ENCODE assay signal across 13 mouse cellular contexts in the genomic region with DNA sequence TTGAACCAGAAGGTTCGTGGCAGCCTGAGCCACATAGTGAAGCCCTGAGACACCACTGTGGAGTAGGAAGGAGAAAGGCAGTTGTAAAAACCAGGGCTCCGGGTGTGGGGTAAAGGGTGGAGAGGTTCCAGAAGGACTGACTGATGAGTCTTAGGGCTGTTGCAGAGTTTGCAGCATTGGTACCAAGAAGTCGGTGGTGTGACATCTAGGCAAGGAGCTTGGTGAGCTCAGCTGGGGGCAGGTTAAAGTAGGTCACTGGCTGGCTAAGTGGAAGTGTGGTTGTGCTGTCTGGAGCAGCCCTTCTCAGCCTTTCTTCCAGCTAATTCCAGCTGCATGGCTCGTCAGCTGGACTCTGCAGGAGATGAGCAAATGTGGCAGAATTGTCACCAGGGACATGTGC. TPM values are rescaled to one million over a fixed set of nuclear protein-coding genes. Genes with fewer than 3 reads are reported as not detected.
DNase-seq lines count a peak whose midpoint lies in the region; ATAC-seq and TF ChIP-seq lines count a peak whose summit lies in the region.
"Had no signal": no experiment of that assay in that cellular context is flagged by ENCODE, and none has a peak within 500 bp of the region (broad histone marks: within the 10 kb centered on the region; RNA-seq: fewer than 3 reads in every experiment).

No protein-coding gene starts in this region.

- H3K27ac ChIP-seq in kidney, postnatal 0 days: no peak overlapping the region
- H3K27ac ChIP-seq in kidney, embryonic 14.5 days (ENCODE audit: low read depth, low read length): no peak overlapping the region
- H3K27ac ChIP-seq in embryonic fibroblast, embryonic 13.5 days (ENCODE audit: insufficient read depth, low read length): peak overlapping the region; percentile 90
- H3K27ac ChIP-seq in stomach, embryonic 15.5 days: no peak overlapping the region
- no peak overlapping the region for H3K27ac ChIP-seq in neural tube, embryonic 15.5 days (replicated peaks)
- no peak overlapping the region for H3K27ac ChIP-seq in forebrain, embryonic 10.5 days

- ATAC-seq in kidney, postnatal 0 days (replicated peaks; ENCODE audit: low FRiP score, low read depth): no peak
- no peak for ATAC-seq in kidney, embryonic 14.5 days (ENCODE audit: low FRiP score, low TSS enrichment)
- no peak for ATAC-seq in stomach, embryonic 15.5 days (ENCODE audit: insufficient read depth, low FRiP score, low read depth)
- ATAC-seq in neural tube, embryonic 15.5 days (ENCODE audit: low FRiP score): no peak

- H3K36me3 ChIP-seq in kidney, postnatal 0 days (ENCODE audit: insufficient read depth, low read length): peaks cover 5% of the 10 kb centered on the region
- peaks cover 8% of the 10 kb centered on the region for H3K36me3 ChIP-seq in kidney, embryonic 14.5 days (ENCODE audit: control insufficient read depth, insufficient read depth, low read length)
- H3K36me3 ChIP-seq in stomach, embryonic 15.5 days: peaks cover 8% of the 10 kb centered on the region
- no peaks in the 10 kb centered on the region for H3K36me3 ChIP-seq in neural tube, embryonic 15.5 days
- H3K36me3 ChIP-seq in forebrain, embryonic 10.5 days (replicated peaks): peaks cover 9% of the 10 kb centered on the region
- H3K36me3 ChIP-seq: G1E had no signal

- no peaks in the 10 kb centered on the region for H3K9me3 ChIP-seq in kidney, postnatal 0 days (replicated peaks; ENCODE audit: low read length)
- H3K9me3 ChIP-seq in kidney, embryonic 14.5 days (ENCODE audit: control insufficient read depth, low read length): no peaks in the 10 kb centered on the region
- no peaks in the 10 kb centered on the region for H3K9me3 ChIP-seq in stomach, embryonic 15.5 days
- no peaks in the 10 kb centered on the region for H3K9me3 ChIP-seq in neural tube, embryonic 15.5 days (replicated peaks)
- H3K9me3 ChIP-seq in forebrain, embryonic 10.5 days: no peaks in the 10 kb centered on the region

- 48% methylated on average over 4 of the region's 4 CpGs for WGBS in kidney, postnatal 0 days
- WGBS in kidney, embryonic 14.5 days: 57% methylated on average over 4 of the region's 4 CpGs
- WGBS in stomach, embryonic 15.5 days: 59% methylated on average over 4 of the region's 4 CpGs
- 52% methylated on average over 4 of the region's 4 CpGs for WGBS in neural tube, embryonic 15.5 days
- 57% methylated on average over 4 of the region's 4 CpGs for WGBS in forebrain, embryonic 10.5 days

- H3K27me3 ChIP-seq in kidney, postnatal 0 days (ENCODE audit: insufficient read depth, low read length): no peaks in the 10 kb centered on the region
- no peaks in the 10 kb centered on the region for H3K27me3 ChIP-seq in kidney, embryonic 14.5 days (ENCODE audit: control insufficient read depth, insufficient read depth, low read length)
- no peaks in the 10 kb centered on the region for H3K27me3 ChIP-seq in stomach, embryonic 15.5 days (replicated peaks)
- H3K27me3 ChIP-seq in neural tube, embryonic 15.5 days (replicated peaks): 0 out of 2 replicates have a peak, but pooled peaks cover 6% of the 10 kb centered on the region
- H3K27me3 ChIP-seq in forebrain, embryonic 10.5 days (ENCODE audit: poor library complexity, severe bottlenecking): peaks cover 58% of the 10 kb centered on the region

- TF ChIP-seq POLR2A in embryonic fibroblast, embryonic 13.5 days (IDR thresholded peaks at IDR 0.05; ENCODE audit: low read depth, low read length): no peak

- no peak overlapping the region for H3K4me3 ChIP-seq in kidney, postnatal 0 days (replicated peaks; ENCODE audit: low read depth, low read length)
- no peak overlapping the region for H3K4me3 ChIP-seq in kidney, embryonic 14.5 days (ENCODE audit: low read length)
- 0 out of 2 replicates have a peak overlapping the region, but pooled peaks have one; percentile 1 for H3K4me3 ChIP-seq in embryonic fibroblast, embryonic 13.5 days (ENCODE audit: insufficient read depth, low read length)
- H3K4me3 ChIP-seq in stomach, embryonic 15.5 days (replicated peaks): no peak overlapping the region
- H3K4me3 ChIP-seq in neural tube, embryonic 15.5 days (replicated peaks): no peak overlapping the region
- H3K4me3 ChIP-seq in forebrain, embryonic 10.5 days: no peak overlapping the region

- TF ChIP-seq CTCF in kidney, postnatal 0 days (IDR thresholded peaks at IDR 0.05; ENCODE audit: low read depth): no peak
- TF ChIP-seq CTCF in embryonic fibroblast, embryonic 13.5 days (IDR thresholded peaks at IDR 0.05; ENCODE audit: borderline replicate concordance, insufficient read depth, low read length): no peak

- DNase-seq in adrenal gland, adult (ENCODE audit: inconsistent age in 2 of 2, low spot score in 1 of 2): peak; percentile 37 to 76
- DNase-seq in adrenal gland, postnatal 10 days: no peak
- DNase-seq in kidney, postnatal 0 days (ENCODE audit: low spot score): no peak
- DNase-seq in forebrain, embryonic 10.5 days (ENCODE audit: extremely low spot score, low spot score): no peak
- DNase-seq: adrenal gland, adult 8-10 months; cerebellum, postnatal 10 days; kidney, postnatal 4 days; left cerebral cortex, postnatal 4 days had no signal

- no peak overlapping the region for H3K9ac ChIP-seq in kidney, postnatal 0 days (ENCODE audit: low read depth, low read length)
- H3K9ac ChIP-seq in kidney, embryonic 14.5 days (ENCODE audit: low read depth, low read length): no peak overlapping the region
- H3K9ac ChIP-seq in stomach, embryonic 15.5 days: no peak overlapping the region
- H3K9ac ChIP-seq in neural tube, embryonic 15.5 days (replicated peaks): no peak overlapping the region

- H3K4me2 ChIP-seq in kidney, postnatal 0 days (ENCODE audit: low read length): peak overlapping the region; percentile 4; the same call in 1 of the 2 replicates
- H3K4me2 ChIP-seq in kidney, embryonic 14.5 days (replicated peaks; ENCODE audit: low read depth, low read length): no peak overlapping the region; the same call in 1 of the 2 replicates
- H3K4me2 ChIP-seq in stomach, embryonic 15.5 days: peak overlapping the region; percentile 77; the same call in 1 of the 2 replicates
- H3K4me2 ChIP-seq in neural tube, embryonic 15.5 days: no peak overlapping the region

- H3K4me1 ChIP-seq in kidney, postnatal 0 days (replicated peaks; ENCODE audit: insufficient read depth, low read length): peaks cover 48% of the 10 kb centered on the region
- peaks cover 63% of the 10 kb centered on the region for H3K4me1 ChIP-seq in kidney, embryonic 14.5 days (ENCODE audit: control insufficient read depth, insufficient read depth, low read length)
- peaks cover 29% of the 10 kb centered on the region for H3K4me1 ChIP-seq in embryonic fibroblast, embryonic 13.5 days (ENCODE audit: control insufficient read depth, insufficient read depth, low read length)
- H3K4me1 ChIP-seq in stomach, embryonic 15.5 days: peaks cover 66% of the 10 kb centered on the region
- peaks cover 47% of the 10 kb centered on the region for H3K4me1 ChIP-seq in neural tube, embryonic 15.5 days
- peaks cover 78% of the 10 kb centered on the region for H3K4me1 ChIP-seq in forebrain, embryonic 10.5 days

RNA-seq across cellular contexts. Expression of a gene that starts 3.6 kb away (rescaled TPM):
- 100 to 1,000 TPM; 168 to 190 TPM for total RNA-seq in adrenal gland, postnatal 10 days (2021)
- polyA plus RNA-seq in kidney, postnatal 0 days (2015; fragmentation: Nextera tagmentation; extraction: Ambion mirVana): 77.9 and 80.4 TPM in 2 replicates
- 67.1 and 69.3 TPM in 2 replicates for polyA plus RNA-seq in kidney, embryonic 14.5 days (2014; fragmentation: Nextera tagmentation; extraction: Ambion mirVana)
- polyA plus RNA-seq in embryonic fibroblast, embryonic 13.5 days (2011; ENCODE audit: insufficient read length, low read depth, missing spikeins): 126 and 140 TPM in 2 replicates
- 67.6 and 69.5 TPM in 2 replicates for polyA plus RNA-seq in stomach, embryonic 15.5 days (2015; fragmentation: Nextera tagmentation; extraction: Ambion mirVana)
- 13.6 and 28.4 TPM in 2 replicates for polyA plus RNA-seq in neural tube, embryonic 15.5 days (2015; fragmentation: Nextera tagmentation; extraction: Ambion mirVana)
- 24.1 and 24.4 TPM in 2 replicates for polyA plus RNA-seq in forebrain, embryonic 10.5 days (2016; fragmentation: Nextera tagmentation; extraction: Ambion mirVana)
- total RNA-seq: G1E had no signal

RNA-seq across cellular contexts. Expression of a gene that starts 27.8 kb away (rescaled TPM):
- total RNA-seq in adrenal gland, postnatal 10 days (2021): under 1 TPM; 0.69 to 0.82 TPM
- polyA plus RNA-seq in kidney, postnatal 0 days (2015; fragmentation: Nextera tagmentation; extraction: Ambion mirVana): 3.1 and 3.4 TPM in 2 replicates
- 3.8 and 6.1 TPM in 2 replicates for polyA plus RNA-seq in kidney, embryonic 14.5 days (2014; fragmentation: Nextera tagmentation; extraction: Ambion mirVana)
- polyA plus RNA-seq in embryonic fibroblast, embryonic 13.5 days (2011; ENCODE audit: insufficient read length, low read depth, missing spikeins): 0.15 TPM in 1 of 2 replicates, not detected in the other
- 3.1 and 3.9 TPM in 2 replicates for polyA plus RNA-seq in stomach, embryonic 15.5 days (2015; fragmentation: Nextera tagmentation; extraction: Ambion mirVana)
- 0.23 and 0.70 TPM in 2 replicates for polyA plus RNA-seq in neural tube, embryonic 15.5 days (2015; fragmentation: Nextera tagmentation; extraction: Ambion mirVana)
- 0.07 TPM in 2 replicates for polyA plus RNA-seq in forebrain, embryonic 10.5 days (2016; fragmentation: Nextera tagmentation; extraction: Ambion mirVana)
- total RNA-seq: G1E; left cerebral cortex, postnatal 4 days had no signal
- polyA plus RNA-seq: G1E had no signal

RNA-seq across cellular contexts. Expression of a gene that starts 32.4 kb away (rescaled TPM):
- total RNA-seq in adrenal gland, postnatal 10 days (2021): 1 to 10 TPM in 1 of 2 experiments, under 1 TPM in 1; 0.84 to 1.2 TPM
- 19.9 and 22.7 TPM in 2 replicates for polyA plus RNA-seq in kidney, postnatal 0 days (2015; fragmentation: Nextera tagmentation; extraction: Ambion mirVana)
- 2.5 and 3.3 TPM in 2 replicates for polyA plus RNA-seq in kidney, embryonic 14.5 days (2014; fragmentation: Nextera tagmentation; extraction: Ambion mirVana)
- 0.48 and 0.70 TPM in 2 replicates for polyA plus RNA-seq in embryonic fibroblast, embryonic 13.5 days (2011; ENCODE audit: insufficient read length, low read depth, missing spikeins)
- polyA plus RNA-seq in stomach, embryonic 15.5 days (2015; fragmentation: Nextera tagmentation; extraction: Ambion mirVana): 3.1 and 3.8 TPM in 2 replicates
- 0.44 and 2.6 TPM in 2 replicates for polyA plus RNA-seq in neural tube, embryonic 15.5 days (2015; fragmentation: Nextera tagmentation; extraction: Ambion mirVana)
- 0.20 and 0.30 TPM in 2 replicates for polyA plus RNA-seq in forebrain, embryonic 10.5 days (2016; fragmentation: Nextera tagmentation; extraction: Ambion mirVana)
- polyA plus RNA-seq: G1E had no signal

RNA-seq across cellular contexts. Expression of a gene that starts 39.1 kb away (rescaled TPM):
- total RNA-seq in adrenal gland, postnatal 10 days (2021): 10 to 100 TPM; 64.5 to 70.3 TPM
- polyA plus RNA-seq in kidney, postnatal 0 days (2015; fragmentation: Nextera tagmentation; extraction: Ambion mirVana): 69.8 and 71.6 TPM in 2 replicates
- polyA plus RNA-seq in kidney, embryonic 14.5 days (2014; fragmentation: Nextera tagmentation; extraction: Ambion mirVana): 54.0 and 54.3 TPM in 2 replicates
- 67.1 and 77.6 TPM in 2 replicates for polyA plus RNA-seq in embryonic fibroblast, embryonic 13.5 days (2011; ENCODE audit: insufficient read length, low read depth, missing spikeins)
- polyA plus RNA-seq in stomach, embryonic 15.5 days (2015; fragmentation: Nextera tagmentation; extraction: Ambion mirVana): 62.7 and 64.5 TPM in 2 replicates
- polyA plus RNA-seq in neural tube, embryonic 15.5 days (2015; fragmentation: Nextera tagmentation; extraction: Ambion mirVana): 19.5 and 28.1 TPM in 2 replicates
- polyA plus RNA-seq in forebrain, embryonic 10.5 days (2016; fragmentation: Nextera tagmentation; extraction: Ambion mirVana): 16.1 and 17.2 TPM in 2 replicates
- total RNA-seq: G1E had no signal
- polyA plus RNA-seq: G1E had no signal

Comparison
In these comparisons a context has a peak if more than half of its experiments do, and no peak if none do; other contexts are left out.
1. DNase-seq: peak in adrenal gland, adult (2 of 2); none in adrenal gland, postnatal 10 days (single experiment), kidney, postnatal 0 days (single experiment) and forebrain, embryonic 10.5 days (single experiment).
2. H3K4me2 ChIP-seq: peak in kidney, postnatal 0 days (single experiment) and stomach, embryonic 15.5 days (single experiment); none in kidney, embryonic 14.5 days (single experiment) and neural tube, embryonic 15.5 days (single experiment).